Mouse (Mus musculus) lung, postnatal 0 days (tissue): Measurements from ENCODE around the gene Rcc1. TPM values are rescaled to one million over a fixed set of nuclear protein-coding genes. Genes with fewer than 3 reads are reported as not detected.

Experiments
- ATAC-seq: fragments of 200-750 bp; cut with Nextera tagmentation; 2 replicates; pipeline ENCODE4 v1.8.0; 2017; ENCODE audit warnings: moderate library complexity
- DNase-seq: peaks from one replicate; pipeline ENCODE4 v3.0.0-alpha.2; 2016; ENCODE audit warnings: low spot score
- H3K27ac ChIP-seq: fragments of 300-500 bp; sonication (generic); 2 replicates; pipeline ENCODE4 v1.5.1; 2014; ENCODE audit warnings: antibody characterized with exemption, mild to moderate bottlenecking, low read length, mixed read lengths
- H3K27me3 ChIP-seq: fragments of 300-500 bp; sonication (generic); replicated peaks from 2 replicates; pipeline ENCODE4 v1.6.1; 2014; ENCODE audit warnings: low read length, mixed read lengths; ENCODE audit not compliant: insufficient read depth
- H3K36me3 ChIP-seq: fragments of 300-500 bp; sonication (generic); 2 replicates; pipeline ENCODE4 v1.6.1; 2014; ENCODE audit warnings: low read length, mixed read lengths; ENCODE audit not compliant: insufficient read depth
- H3K4me1 ChIP-seq: fragments of 300-500 bp; sonication (generic); 2 replicates; pipeline ENCODE4 v1.6.1; 2014; ENCODE audit warnings: antibody characterized with exemption, low read depth, low read length, mixed read lengths; ENCODE audit not compliant: insufficient read depth
- H3K4me2 ChIP-seq: fragments of 300-500 bp; sonication (generic); replicated peaks from 2 replicates; pipeline ENCODE4 v1.6.1; 2014; ENCODE audit warnings: low read depth, mild to moderate bottlenecking, low read length, moderate library complexity, mixed read lengths
- H3K4me3 ChIP-seq: fragments of 300-500 bp; sonication (generic); 2 replicates; pipeline ENCODE4 v1.5.1; 2014; ENCODE audit warnings: low read depth, low read length
- H3K9ac ChIP-seq: fragments of 300-500 bp; sonication (generic); replicated peaks from 2 replicates; pipeline ENCODE4 v1.6.1; 2014; ENCODE audit warnings: low read depth, mild to moderate bottlenecking
- H3K9me3 ChIP-seq: fragments of 300-500 bp; sonication (generic); 2 replicates; pipeline ENCODE4 v1.6.1; 2016; ENCODE audit warnings: low read length, mixed read lengths
- CTCF ChIP-seq: IDR thresholded peaks from 2 replicates; pipeline ENCODE4 v1.5.1; 2016; ENCODE audit warnings: antibody characterized with exemption, mild to moderate bottlenecking
- EP300 ChIP-seq: IDR thresholded peaks from 2 replicates; pipeline ENCODE4 v1.6.1; 2016; ENCODE audit warnings: antibody characterized with exemption, mild to moderate bottlenecking, control low read depth
- WGBS: fragments of 180-500 bp; shearing (Covaris S2); extraction: QIAGEN DNeasy Blood & Tissue Kit; methylation state at CpG from one replicate; pipeline ENCODE4 v1.1.7; 2014; 5-methylcytosine and 5-hydroxymethylcytosine counted together
- polyA plus RNA-seq: library from polyadenylated mRNA; unstranded; fragments of >200 nt; fragmentation: Nextera tagmentation; extraction: Ambion mirVana; gene quantifications from 2 replicates; pipeline ENCODE4 v1.2.1, GENCODE M21; 2015

Rcc1 gene
- polyA plus RNA-seq, 1 experiment from 2014 or later = 14.3 TPM

DNA sequence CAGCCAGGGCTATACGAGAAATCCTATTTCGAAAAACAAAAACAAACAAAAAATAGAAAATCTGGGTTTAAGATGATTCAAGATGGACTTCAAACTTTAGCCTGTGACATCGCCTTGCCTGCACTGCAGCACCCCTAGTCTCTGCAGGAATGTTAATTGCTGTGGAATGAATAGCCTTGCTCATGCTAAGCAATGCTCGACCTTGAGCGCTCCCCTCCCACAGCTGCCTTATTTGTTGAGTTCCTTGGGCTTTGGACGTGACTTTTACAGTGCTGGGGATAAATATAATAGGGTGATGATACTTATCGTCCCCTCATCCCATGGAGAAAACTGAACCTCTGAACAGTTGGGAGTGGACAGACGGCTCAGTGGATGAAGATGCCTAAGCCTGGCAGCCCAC is 37.7 kb downstream of the Rcc1 start:
- Histone ChIP-seq H3K27ac (no peak overlapping the region), H3K36me3 (peaks cover 17% of the 10 kb centered on the region; the same call in 1 of the 2 replicates), H3K4me1 (no peaks in the 10 kb centered on the region), H3K9me3 (no peaks in the 10 kb centered on the region), H3K4me3 (no peak overlapping the region), H3K27me3 (no peaks in the 10 kb centered on the region), H3K4me2 (no peak overlapping the region), H3K9ac (no peak overlapping the region)
- TF ChIP-seq CTCF (no peak), EP300 (no peak)
- WGBS = 89% methylated on average over 8 of the region's 8 CpGs
- DNase-seq (no peak), ATAC-seq (no peak)

DNA sequence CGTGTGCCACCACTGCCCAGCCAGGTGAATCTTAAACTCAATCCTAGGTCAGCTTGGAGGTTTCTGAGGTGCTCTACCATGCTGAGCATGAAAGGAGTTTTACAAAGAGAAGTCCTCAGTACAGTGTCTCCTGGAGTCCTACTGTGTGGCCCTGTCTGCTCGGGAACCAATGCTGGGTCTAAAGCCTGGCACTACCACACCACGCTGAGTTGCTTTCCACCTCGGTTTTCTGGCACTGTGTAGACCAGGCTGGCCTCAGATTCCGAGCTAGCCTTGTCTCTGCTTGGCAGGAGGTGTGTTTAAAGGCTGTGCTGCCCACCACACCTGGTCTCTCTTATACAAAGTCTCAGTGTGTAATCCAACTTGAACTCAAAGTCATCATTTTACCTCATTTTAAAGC is 40.8 kb downstream of the Rcc1 start:
- Histone ChIP-seq H3K9me3 (no peaks in the 10 kb centered on the region), H3K4me2 (no peak overlapping the region), H3K27me3 (no peaks in the 10 kb centered on the region), H3K36me3 (peaks cover 12% of the 10 kb centered on the region; the same call in 1 of the 2 replicates), H3K4me1 (peaks cover 9% of the 10 kb centered on the region; the same call in 1 of the 2 replicates), H3K4me3 (no peak overlapping the region), H3K9ac (no peak overlapping the region), H3K27ac (no peak overlapping the region)
- WGBS = 84% methylated on average over 5 of the region's 5 CpGs
- DNase-seq (no peak), ATAC-seq (no peak)
- TF ChIP-seq CTCF = no peak
- no peak for TF ChIP-seq EP300

DNA sequence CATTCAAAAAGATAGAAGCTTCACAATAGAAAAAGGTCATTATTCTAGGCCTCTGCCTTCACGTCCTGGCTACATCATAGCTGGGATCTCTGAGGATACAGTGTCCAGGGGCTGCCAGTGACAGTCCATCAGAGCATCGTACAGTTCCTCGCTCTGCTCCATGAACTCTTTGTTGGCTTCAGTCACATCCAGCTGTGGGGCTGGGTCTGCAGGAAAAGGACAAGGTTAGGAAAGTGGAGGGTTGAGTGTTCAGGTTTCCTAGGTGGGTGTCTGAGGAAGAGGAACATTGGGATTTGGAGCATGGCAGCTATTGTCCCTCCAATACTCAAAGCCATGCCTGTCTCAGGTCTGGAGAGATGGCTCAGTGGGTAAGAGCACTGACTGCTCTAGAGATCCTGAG is 41.6 kb downstream of the Rcc1 start:
- H3K9me3 ChIP-seq = no peaks in the 10 kb centered on the region
- no peaks in the 10 kb centered on the region for H3K27me3 ChIP-seq
- ATAC-seq (no peak), DNase-seq (no peak)
- H3K4me1 ChIP-seq = peaks cover 9% of the 10 kb centered on the region; the same call in 1 of the 2 replicates
- no peak overlapping the region for H3K4me3 ChIP-seq
- WGBS = 47% methylated on average over 3 of the region's 3 CpGs
- H3K9ac ChIP-seq = no peak overlapping the region
- H3K27ac ChIP-seq = no peak overlapping the region
- H3K36me3 ChIP-seq = peaks cover 9% of the 10 kb centered on the region; the same call in 1 of the 2 replicates
- no peak overlapping the region for H3K4me2 ChIP-seq
- TF ChIP-seq EP300 = no peak
- no peak for TF ChIP-seq CTCF

DNA sequence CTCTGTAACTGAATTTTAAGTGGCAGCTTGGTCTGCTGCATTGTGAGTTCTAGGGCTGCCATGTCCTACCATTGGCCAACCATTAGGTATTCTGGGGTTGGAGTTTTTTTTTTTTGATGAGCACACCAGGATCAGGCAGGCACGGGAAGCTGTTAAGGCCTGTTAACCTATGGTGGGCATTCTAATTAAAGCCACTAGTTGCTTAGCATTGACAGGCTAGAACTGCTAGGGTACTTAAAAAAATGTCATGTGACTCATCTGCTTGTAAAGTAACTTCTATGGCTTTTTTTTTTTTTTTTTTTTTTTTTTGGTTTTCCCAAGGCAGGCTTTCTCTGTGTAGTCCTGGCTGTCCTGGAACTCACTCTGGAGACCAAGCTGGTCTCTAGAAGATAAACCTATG is 42.2 kb downstream of the Rcc1 start:
- H3K4me1 ChIP-seq = peaks cover 9% of the 10 kb centered on the region; the same call in 1 of the 2 replicates
- TF ChIP-seq EP300 = no peak
- TF ChIP-seq CTCF = no peak
- no peak overlapping the region for H3K27ac ChIP-seq
- H3K36me3 ChIP-seq = 0 out of 2 replicates have a peak, but pooled peaks cover 5% of the 10 kb centered on the region
- ATAC-seq (no peak), DNase-seq (no peak)
- no peak overlapping the region for H3K4me2 ChIP-seq
- no peak overlapping the region for H3K9ac ChIP-seq
- H3K9me3 ChIP-seq = no peaks in the 10 kb centered on the region
- H3K4me3 ChIP-seq = no peak overlapping the region
- WGBS = 38% methylated on average over 1 of the region's 1 CpGs
- H3K27me3 ChIP-seq = no peaks in the 10 kb centered on the region

DNA sequence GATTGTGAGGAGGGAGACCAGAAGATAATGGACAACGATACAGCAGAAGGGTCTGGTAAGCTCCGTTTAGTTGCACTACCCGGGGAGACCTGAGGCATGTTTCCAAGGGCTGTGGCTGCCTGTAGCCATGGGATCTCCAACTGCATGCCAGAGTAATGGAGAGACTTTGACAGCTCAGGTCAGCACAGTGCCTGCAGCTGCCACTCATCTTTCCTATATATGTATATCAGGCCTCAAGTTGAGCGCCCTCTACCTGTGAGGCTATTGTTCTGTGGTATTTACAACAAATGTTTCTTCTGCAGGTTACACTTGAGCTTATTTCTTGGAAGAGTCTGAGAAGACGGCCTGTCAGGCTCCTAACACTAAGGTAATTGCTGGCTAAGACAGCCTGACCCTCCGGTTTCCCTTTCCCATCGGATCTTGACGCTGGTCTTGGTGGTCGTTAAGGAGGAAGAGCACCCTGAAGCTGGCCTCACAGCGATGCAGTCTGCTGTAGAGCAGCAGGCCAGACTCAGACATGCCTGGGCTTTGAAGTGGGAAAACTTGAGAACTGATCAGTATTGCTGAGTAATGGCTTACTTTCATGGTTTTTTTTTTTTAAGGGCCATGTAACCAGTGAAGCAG is 43.4 kb downstream of the Rcc1 start:
- Histone ChIP-seq H3K4me3 (peak overlapping the region; percentile 78; the same call in 1 of the 2 replicates), H3K36me3 (0 out of 2 replicates have a peak, but pooled peaks cover 5% of the 10 kb centered on the region), H3K9ac (peak overlapping the region; percentile 87; the same call in 1 of the 2 replicates), H3K27me3 (no peaks in the 10 kb centered on the region), H3K9me3 (no peaks in the 10 kb centered on the region), H3K4me2 (peak overlapping the region; percentile 76), H3K27ac (no peak overlapping the region), H3K4me1 (peaks cover 9% of the 10 kb centered on the region; the same call in 1 of the 2 replicates)
- 33% methylated on average over 10 of the region's 10 CpGs for WGBS
- TF ChIP-seq CTCF (peak; percentile 69), EP300 (no peak)
- ATAC-seq = peak; percentile 18
- DNase-seq = peak; percentile 71

DNA sequence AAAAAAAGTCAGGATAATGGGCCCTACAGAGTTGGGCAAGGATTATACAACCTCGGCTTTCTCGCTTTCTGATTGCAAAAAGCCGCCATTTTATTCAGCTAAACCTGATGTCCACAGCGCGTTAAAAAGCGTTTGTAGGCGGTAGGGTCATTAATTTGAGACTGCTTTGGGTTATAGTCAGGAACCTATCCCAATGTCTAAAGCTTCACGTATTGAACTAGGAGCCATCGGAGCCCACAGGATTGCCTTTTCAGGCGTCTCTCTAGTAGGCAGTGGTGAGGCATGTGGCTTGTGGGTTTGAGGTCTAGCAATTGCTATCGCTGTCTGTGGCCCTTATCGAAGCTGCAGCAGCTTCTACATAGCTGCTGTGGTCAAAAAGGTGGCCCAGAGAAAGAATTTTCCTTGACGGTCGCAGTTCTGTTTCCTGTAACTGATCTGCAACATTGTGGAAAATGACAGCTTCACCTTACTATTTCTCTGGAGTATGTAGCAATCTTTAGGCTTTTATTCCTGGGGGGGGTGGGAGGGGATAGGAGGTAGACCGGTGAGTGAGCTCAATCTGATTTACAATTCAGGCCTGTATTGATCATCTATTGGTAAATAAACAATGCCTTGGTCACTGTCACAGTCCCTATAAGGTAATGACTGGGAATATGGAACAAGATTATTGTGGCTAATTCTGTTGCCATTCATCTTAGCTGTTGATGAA is 44.1 kb downstream of the Rcc1 start:
- H3K27me3 ChIP-seq = no peaks in the 10 kb centered on the region
- TF ChIP-seq EP300 = no peak
- no peak for TF ChIP-seq CTCF
- DNase-seq (no peak), ATAC-seq (no peak)
- peaks cover 9% of the 10 kb centered on the region; the same call in 1 of the 2 replicates for H3K4me1 ChIP-seq
- peak overlapping the region; percentile 87 for H3K9ac ChIP-seq
- H3K4me2 ChIP-seq = peak overlapping the region; percentile 76
- peak overlapping the region; percentile 78 for H3K4me3 ChIP-seq
- H3K9me3 ChIP-seq = no peaks in the 10 kb centered on the region
- 0 out of 2 replicates have a peak, but pooled peaks cover 5% of the 10 kb centered on the region for H3K36me3 ChIP-seq
- under 1% methylated on average over 15 of the region's 15 CpGs for WGBS
- peak overlapping the region; percentile 89 for H3K27ac ChIP-seq
